In genomic region chr1:98048218-98048801, GRCm38 (mm10) we compare ENCODE assay signal across 14 mouse cellular contexts. TPM values are rescaled to one million over a fixed set of nuclear protein-coding genes. Genes with fewer than 3 reads are reported as not detected.
DNase-seq lines count a peak whose midpoint lies in the region; ATAC-seq lines count a peak whose summit lies in the region.
"Had no signal": no experiment of that assay in that cellular context is flagged by ENCODE, and none has a peak within 500 bp of the region (broad histone marks: within the 10 kb centered on the region; RNA-seq: fewer than 3 reads in every experiment).

No protein-coding gene starts in this region.

- 6% methylated on average over 5 of the region's 5 CpGs for WGBS in forebrain, embryonic 16.5 days
- WGBS in midbrain, embryonic 10.5 days: 34% methylated on average over 5 of the region's 5 CpGs
- 13% methylated on average over 5 of the region's 5 CpGs for WGBS in neural tube, embryonic 15.5 days

- H3K4me1 ChIP-seq in forebrain, embryonic 16.5 days (replicated peaks; ENCODE audit: control insufficient read depth, insufficient read depth, low read length): peaks cover 16% of the 10 kb centered on the region
- H3K4me1 ChIP-seq in midbrain, embryonic 10.5 days: peaks cover 53% of the 10 kb centered on the region
- peaks cover 13% of the 10 kb centered on the region for H3K4me1 ChIP-seq in neural tube, embryonic 15.5 days

- no peak overlapping the region for H3K4me3 ChIP-seq in forebrain, embryonic 16.5 days (replicated peaks; ENCODE audit: low read length)
- 0 out of 2 replicates have a peak overlapping the region, but pooled peaks have one; percentile 27 for H3K4me3 ChIP-seq in midbrain, embryonic 10.5 days
- no peak overlapping the region for H3K4me3 ChIP-seq in neural tube, embryonic 15.5 days (replicated peaks)
- H3K4me3 ChIP-seq: embryonic facial prominence, embryonic 10.5 days; limb, embryonic 13.5 days had no signal

- peak overlapping the region; percentile 51 for H3K27ac ChIP-seq in forebrain, embryonic 16.5 days (ENCODE audit: low read length)
- peak overlapping the region; percentile 68 for H3K27ac ChIP-seq in midbrain, embryonic 10.5 days (replicated peaks)
- H3K27ac ChIP-seq in neural tube, embryonic 15.5 days (replicated peaks): peak overlapping the region; percentile 76
- H3K27ac ChIP-seq: embryonic facial prominence, embryonic 10.5 days; limb, embryonic 13.5 days had no signal

- H3K9me3 ChIP-seq in forebrain, embryonic 16.5 days (ENCODE audit: control insufficient read depth, low read length): no peaks in the 10 kb centered on the region
- H3K9me3 ChIP-seq in midbrain, embryonic 10.5 days (replicated peaks): no peaks in the 10 kb centered on the region
- no peaks in the 10 kb centered on the region for H3K9me3 ChIP-seq in neural tube, embryonic 15.5 days (replicated peaks)
- H3K9me3 ChIP-seq: embryonic facial prominence, embryonic 10.5 days; limb, embryonic 13.5 days had no signal

- H3K27me3 ChIP-seq in forebrain, embryonic 16.5 days (replicated peaks; ENCODE audit: control insufficient read depth, insufficient read depth, low read length): no peaks in the 10 kb centered on the region
- no peaks in the 10 kb centered on the region for H3K27me3 ChIP-seq in midbrain, embryonic 10.5 days (ENCODE audit: low read depth, poor library complexity, severe bottlenecking)
- H3K27me3 ChIP-seq in neural tube, embryonic 15.5 days (replicated peaks): no peaks in the 10 kb centered on the region
- H3K27me3 ChIP-seq: limb, embryonic 13.5 days had no signal

- H3K36me3 ChIP-seq in forebrain, embryonic 16.5 days (ENCODE audit: control insufficient read depth, insufficient read depth): no peaks in the 10 kb centered on the region
- H3K36me3 ChIP-seq in midbrain, embryonic 10.5 days: no peaks in the 10 kb centered on the region
- H3K36me3 ChIP-seq in neural tube, embryonic 15.5 days: no peaks in the 10 kb centered on the region
- H3K36me3 ChIP-seq: embryonic facial prominence, embryonic 10.5 days; G1E; limb, embryonic 13.5 days had no signal

- no peak for DNase-seq in frontal cortex, postnatal 36 days (ENCODE audit: low spot score in 2 of 2)
- DNase-seq in midbrain, embryonic 10.5 days (ENCODE audit: low spot score): no peak
- no peak for DNase-seq in thymus, postnatal 25 days
- no peak for DNase-seq in lung, postnatal 25 days (ENCODE audit: low spot score)
- no peak for DNase-seq in adrenal gland, postnatal 14 days
- DNase-seq: heart, adult 18-20 months; kidney, adult 8-10 months had no signal

- peak overlapping the region; percentile 20 for H3K4me2 ChIP-seq in forebrain, embryonic 16.5 days (ENCODE audit: low read length)
- peak overlapping the region; percentile 51 for H3K4me2 ChIP-seq in neural tube, embryonic 15.5 days
- H3K4me2 ChIP-seq: lung, embryonic 14.5 days had no signal

- 0 out of 2 replicates have a peak, but pooled peaks have one; percentile 3 for ATAC-seq in frontal cortex, adult (ENCODE audit: low TSS enrichment)
- ATAC-seq in forebrain, embryonic 16.5 days: peak; percentile 69
- ATAC-seq in neural tube, embryonic 15.5 days (ENCODE audit: low FRiP score): peak; percentile 22; the same call in 1 of the 2 replicates

- H3K9ac ChIP-seq in forebrain, embryonic 16.5 days (replicated peaks; ENCODE audit: low read depth, low read length): no peak overlapping the region
- H3K9ac ChIP-seq in neural tube, embryonic 15.5 days (replicated peaks): no peak overlapping the region; the same call in 1 of the 2 replicates
- H3K9ac ChIP-seq: limb, embryonic 13.5 days; lung, embryonic 14.5 days had no signal

RNA-seq across cellular contexts. Expression of gene Pam, which starts 47.1 kb away (rescaled TPM):
- polyA plus RNA-seq in forebrain, embryonic 16.5 days (2015; fragmentation: Nextera tagmentation; extraction: Ambion mirVana): 45.1 and 53.9 TPM in 2 replicates
- 18.9 and 23.9 TPM in 2 replicates for polyA plus RNA-seq in midbrain, embryonic 10.5 days (2016; fragmentation: Nextera tagmentation; extraction: Ambion mirVana)
- polyA plus RNA-seq in neural tube, embryonic 15.5 days (2015; fragmentation: Nextera tagmentation; extraction: Ambion mirVana): 31.8 and 32.7 TPM in 2 replicates
- total RNA-seq in adrenal gland, postnatal 14 days (2021): 237 and 245 TPM in 2 replicates
- polyA plus RNA-seq: G1E had no signal

Comparison
In these comparisons a context has a peak if more than half of its experiments do, and no peak if none do; other contexts are left out.
1. ATAC-seq: peak in every context shown above with its lines; median percentile 69 in forebrain, embryonic 16.5 days; 22 in neural tube, embryonic 15.5 days; 3 in frontal cortex, adult.